Mouse (Mus musculus) CH12.LX (cell line): ENCODE results near the gene Pds5a. TPM values are rescaled to one million over a fixed set of nuclear protein-coding genes. Genes with fewer than 3 reads are reported as not detected.

ENCODE experiments used
- DNase-seq: peaks from one replicate; pipeline ENCODE4 v3.0.0-alpha.2; 2013; ENCODE audit errors: extremely low read depth
- H3K27ac ChIP-seq: 2 replicates; pipeline ENCODE4 v1.5.1; 2012; ENCODE audit warnings: low read depth, mild to moderate bottlenecking, control low read depth, moderate library complexity; ENCODE audit not compliant: insufficient read depth
- H3K27me3 ChIP-seq: replicated peaks from 2 replicates; pipeline ENCODE3; 2012; ENCODE audit warnings: inconsistent platforms
- H3K36me3 ChIP-seq, 2 experiments: replicated peaks in 1 of 2; 2 replicates each; pipeline versions ENCODE3 to v1.6.1; 2012; ENCODE audit warnings: inconsistent platforms in 1 of 2, low read length in 1 of 2, mild to moderate bottlenecking in 1 of 2, mixed read lengths in 1 of 2, moderate library complexity in 1 of 2; ENCODE audit not compliant: control insufficient read depth in 1 of 2, insufficient read depth in 1 of 2
- H3K4me1 ChIP-seq, 2 experiments: 2 replicates each; pipeline ENCODE4 v1.6.1; 2012; ENCODE audit warnings: inconsistent platforms in 1 of 2, moderate library complexity in 1 of 2; ENCODE audit not compliant: insufficient read depth in 2 of 2, control insufficient read depth in 1 of 2
- H3K4me2 ChIP-seq: 2 replicates; pipeline ENCODE4 v1.6.1; 2012; ENCODE audit warnings: low read depth, mild to moderate bottlenecking, control low read depth; ENCODE audit not compliant: poor library complexity, insufficient read depth, severe bottlenecking
- H3K4me3 ChIP-seq, 3 experiments: fragments of 150-350 bp in 1 of 3; sonication (generic) in 1 of 3; replicated peaks in 1 of 3; 2 replicates each; pipeline versions ENCODE3 to v1.5.1; 2011 to 2012; ENCODE audit warnings: low read depth in 2 of 3, low read length in 2 of 3, mild to moderate bottlenecking in 2 of 3, moderate library complexity in 2 of 3, control low read depth in 1 of 3, improper control_type of control experiment in 1 of 3, inconsistent platforms in 1 of 3, mixed read lengths in 1 of 3; ENCODE audit not compliant: poor library complexity in 1 of 3
- H3K79me2 ChIP-seq: replicated peaks from 2 replicates; pipeline ENCODE4 v1.6.1; 2012; ENCODE audit warnings: mild to moderate bottlenecking, moderate library complexity; ENCODE audit not compliant: control insufficient read depth, poor library complexity, insufficient read depth, severe bottlenecking; ENCODE audit errors: extremely low read depth
- H3K9ac ChIP-seq: 2 replicates; pipeline ENCODE4 v1.6.1; 2012; ENCODE audit warnings: low read depth, mild to moderate bottlenecking, control low read depth, moderate library complexity; ENCODE audit not compliant: insufficient read depth
- H3K9me3 ChIP-seq: replicated peaks from 2 replicates; pipeline ENCODE3; 2012; ENCODE audit warnings: low read length, inconsistent platforms, mixed read lengths
- BHLHE40 ChIP-seq: IDR thresholded peaks from 2 replicates; pipeline ENCODE4 v1.6.1; 2011; ENCODE audit warnings: mild to moderate bottlenecking, low read depth, low read length, improper control_type of control experiment
- CHD1 ChIP-seq: IDR thresholded peaks from 2 replicates; pipeline ENCODE4 v1.6.1; 2012; ENCODE audit warnings: low read depth, low read length, improper control_type of control experiment, inconsistent platforms
- CHD2 ChIP-seq: IDR thresholded peaks from 2 replicates; pipeline ENCODE4 v1.6.1; 2011; ENCODE audit warnings: low read length, improper control_type of control experiment
- CTCF ChIP-seq, 2 experiments: IDR thresholded peaks in 1 of 2; conservative IDR thresholded peaks in 1 of 2; 2 replicates each; pipeline ENCODE4 v1.5.1; 2011 to 2012; ENCODE audit warnings: low read depth in 2 of 2, low read length in 2 of 2, improper control_type of control experiment in 1 of 2, inconsistent platforms in 1 of 2, mild to moderate bottlenecking in 1 of 2, moderate library complexity in 1 of 2
- E2F4 ChIP-seq: IDR thresholded peaks from 2 replicates; pipeline ENCODE4 v1.6.1; 2011; ENCODE audit warnings: low read depth, low read length, improper control_type of control experiment; ENCODE audit not compliant: insufficient replicate concordance
- ELF1 ChIP-seq: IDR thresholded peaks from 2 replicates; pipeline ENCODE4 v1.6.1; 2014; ENCODE audit warnings: low read depth, mild to moderate bottlenecking, inconsistent platforms, low read length, improper control_type of control experiment
- EP300 ChIP-seq: IDR thresholded peaks from 2 replicates; pipeline ENCODE4 v1.6.1; 2011; ENCODE audit warnings: low read length, improper control_type of control experiment
- ETS1 ChIP-seq: conservative IDR thresholded peaks from 2 replicates; pipeline ENCODE4 v1.6.1; 2012; ENCODE audit warnings: low read depth, mild to moderate bottlenecking, inconsistent platforms, low read length, improper control_type of control experiment, moderate library complexity
- GABPA ChIP-seq: IDR thresholded peaks from 2 replicates; pipeline ENCODE4 v1.6.1; 2012; ENCODE audit warnings: low read depth, low read length, improper control_type of control experiment, inconsistent platforms; ENCODE audit not compliant: insufficient replicate concordance
- HCFC1 ChIP-seq: IDR thresholded peaks from 2 replicates; pipeline ENCODE4 v1.6.1; 2012; ENCODE audit warnings: low read depth, mild to moderate bottlenecking, inconsistent platforms, low read length, improper control_type of control experiment
- IRF4 ChIP-seq: IDR thresholded peaks from 2 replicates; pipeline ENCODE4 v1.6.1; 2014; ENCODE audit warnings: low read depth, mild to moderate bottlenecking, inconsistent platforms, low read length, improper control_type of control experiment
- JUN ChIP-seq: IDR thresholded peaks from 2 replicates; pipeline ENCODE4 v1.6.1; 2011; ENCODE audit warnings: low read depth, mild to moderate bottlenecking, low read length, improper control_type of control experiment, moderate library complexity; ENCODE audit not compliant: insufficient read depth
- JUND ChIP-seq: conservative IDR thresholded peaks from 2 replicates; pipeline ENCODE4 v1.6.1; 2011; ENCODE audit warnings: low read depth, low read length, improper control_type of control experiment
- KAT2A ChIP-seq: IDR thresholded peaks from 2 replicates; pipeline ENCODE4 v1.6.1; 2012; ENCODE audit warnings: low read length, improper control_type of control experiment, inconsistent platforms; ENCODE audit not compliant: insufficient replicate concordance
- MAFK ChIP-seq: IDR thresholded peaks from 2 replicates; pipeline ENCODE4 v1.6.1; 2011; ENCODE audit warnings: low read length, improper control_type of control experiment; ENCODE audit not compliant: insufficient replicate concordance
- MAX ChIP-seq: IDR thresholded peaks from 2 replicates; pipeline ENCODE4 v1.6.1; 2011; ENCODE audit warnings: low read length, improper control_type of control experiment
- MAZ ChIP-seq: IDR thresholded peaks from 2 replicates; pipeline ENCODE4 v1.6.1; 2012; ENCODE audit warnings: low read depth, mild to moderate bottlenecking, inconsistent platforms, low read length, improper control_type of control experiment, moderate library complexity
- MEF2A ChIP-seq: IDR thresholded peaks from 2 replicates; pipeline ENCODE4 v1.6.1; 2014; ENCODE audit warnings: low read depth, mild to moderate bottlenecking, inconsistent platforms, low read length, improper control_type of control experiment, borderline replicate concordance
- MXI1 ChIP-seq: IDR thresholded peaks from 2 replicates; pipeline ENCODE4 v1.6.1; 2011; ENCODE audit warnings: mild to moderate bottlenecking, low read depth, low read length, improper control_type of control experiment
- MYC ChIP-seq: IDR thresholded peaks from 2 replicates; pipeline ENCODE4 v1.6.1; 2011; ENCODE audit warnings: low read depth, mild to moderate bottlenecking, improper control_type of control experiment, low read length
- NELFE ChIP-seq: IDR thresholded peaks from 2 replicates; pipeline ENCODE4 v1.6.1; 2011; ENCODE audit warnings: low read depth, low read length, improper control_type of control experiment
- NRF1 ChIP-seq: IDR thresholded peaks from 2 replicates; pipeline ENCODE4 v1.6.1; 2014; ENCODE audit warnings: low read depth, mild to moderate bottlenecking, inconsistent platforms, low read length, improper control_type of control experiment, moderate library complexity
- PAX5 ChIP-seq: IDR thresholded peaks from 2 replicates; pipeline ENCODE4 v1.6.1; 2012; ENCODE audit warnings: low read length, inconsistent platforms, mixed read lengths
- POLR2A ChIP-seq: IDR thresholded peaks from 2 replicates; pipeline ENCODE4 v1.6.1; 2011; ENCODE audit warnings: low read depth, mild to moderate bottlenecking, improper control_type of control experiment, low read length
- POLR2AphosphoS2 ChIP-seq: IDR thresholded peaks from 2 replicates; pipeline ENCODE4 v1.6.1; 2011; ENCODE audit warnings: low read depth, low read length, improper control_type of control experiment
- RAD21 ChIP-seq: IDR thresholded peaks from 2 replicates; pipeline ENCODE4 v1.6.1; 2011; ENCODE audit warnings: low read depth, mild to moderate bottlenecking, low read length, improper control_type of control experiment, moderate library complexity
- RCOR1 ChIP-seq: conservative IDR thresholded peaks from 2 replicates; pipeline ENCODE4 v1.6.1; 2012; ENCODE audit warnings: low read depth, mild to moderate bottlenecking, inconsistent platforms, low read length, improper control_type of control experiment
- SIN3A ChIP-seq: IDR thresholded peaks from 2 replicates; pipeline ENCODE4 v1.6.1; 2012; ENCODE audit warnings: low read length, improper control_type of control experiment, inconsistent platforms
- SMC3 ChIP-seq: IDR thresholded peaks from 2 replicates; pipeline ENCODE4 v1.6.1; 2011; ENCODE audit warnings: low read depth, low read length, improper control_type of control experiment
- TBP ChIP-seq: conservative IDR thresholded peaks from 2 replicates; pipeline ENCODE4 v1.6.1; 2011; ENCODE audit warnings: low read depth, low read length, improper control_type of control experiment
- UBTF ChIP-seq: IDR thresholded peaks from 2 replicates; pipeline ENCODE4 v1.6.1; 2012; ENCODE audit warnings: low read depth, mild to moderate bottlenecking, inconsistent platforms, low read length, improper control_type of control experiment, moderate library complexity
- USF1 ChIP-seq: IDR thresholded peaks from 2 replicates; pipeline ENCODE4 v1.6.1; 2014; ENCODE audit warnings: low read depth, mild to moderate bottlenecking, inconsistent platforms, low read length, improper control_type of control experiment
- USF2 ChIP-seq: conservative IDR thresholded peaks from 2 replicates; pipeline ENCODE4 v1.6.1; 2011; ENCODE audit warnings: low read depth, low read length, improper control_type of control experiment
- ZC3H11A ChIP-seq: IDR thresholded peaks from 2 replicates; pipeline ENCODE4 v1.6.1; 2012; ENCODE audit warnings: low read depth, mild to moderate bottlenecking, inconsistent platforms, low read length, improper control_type of control experiment
- ZKSCAN1 ChIP-seq: IDR thresholded peaks from 2 replicates; pipeline ENCODE4 v1.6.1; 2012; ENCODE audit warnings: low read depth, inconsistent platforms, low read length, improper control_type of control experiment, borderline replicate concordance
- ZMIZ1 ChIP-seq: IDR thresholded peaks from 2 replicates; pipeline ENCODE4 v1.6.1; 2012; ENCODE audit warnings: low read depth, mild to moderate bottlenecking, inconsistent platforms, low read length, improper control_type of control experiment
- ZNF384 ChIP-seq: IDR thresholded peaks from 2 replicates; pipeline ENCODE4 v1.6.1; 2012; ENCODE audit warnings: low read depth, low read length, improper control_type of control experiment, inconsistent platforms
- dilution Hi-C: fragments of 300-500 bp; cut with MboI; formaldehyde crosslinking; loops from 2 replicates; pipeline ENCODE4 v1.14.3; 2020; ENCODE audit warnings: low sequenced_read_pairs; ENCODE audit not compliant: extremely low pct_unique_long_range_greater_than_20kb, extremely low pct_ligation_motif_present
- in situ Hi-C: fragments of 300-500 bp; cut with MboI; formaldehyde crosslinking; loops from 3 replicates; pipeline ENCODE4 v1.14.3; 2019; ENCODE audit warnings: low sequenced_read_pairs, low pct_ligation_motif_present, low pct_unique_long_range_greater_than_20kb, mixed read lengths
- polyA plus RNA-seq: library from polyadenylated mRNA; unstranded; fragments of >175 nt; gene quantifications from 2 replicates; pipeline ENCODE4 v1.2.1, GENCODE M21; 2012; ENCODE audit warnings: low read depth; ENCODE audit not compliant: insufficient read length
- total RNA-seq, 2 experiments: library from RNA; depleted of rRNA; stranded (reverse); fragments of 300-350 nt in 1 of 2; fragments of >200 nt in 1 of 2; gene quantifications; 2 replicates each; pipeline ENCODE4 v1.2.3; 2012 to 2014

The Pds5a gene
- 126 and 129 TPM in 2 replicates for total RNA-seq (2012; rRNA removed)
- 178 and 198 TPM in 2 replicates for total RNA-seq (2014; rRNA removed)
- 116 and 140 TPM in 2 replicates for polyA plus RNA-seq

- in situ Hi-C loops = loop anchor here (10.0 kb wide), 1 partner anchor 303 kb away; the partner anchor contains the start of genes Lias and Rpl9
- Histone ChIP-seq H3K4me2 (peak within 1 kb of the TSS; percentile 39), H3K27me3 (no peaks in the 10 kb centered on the region), H3K9ac (peak within 1 kb of the TSS; percentile 98), H3K36me3 (peaks cover 3 to 21% of the 10 kb centered on the region in 2 experiments), H3K79me2 (peaks cover 42% of the 10 kb centered on the region), H3K27ac (peak within 1 kb of the TSS; percentile 88), H3K4me3 (peak within 1 kb of the TSS; percentile 80 to 92 (median 89)), H3K4me1 (peaks cover 2 to 27% of the 10 kb centered on the region in 2 experiments), H3K9me3 (no peaks in the 10 kb centered on the region)
- dilution Hi-C loops = no loop called here
- peak; percentile 77 for DNase-seq
- TF ChIP-seq BHLHE40 = peak; percentile 81
- peak; percentile 56; the same call in 1 of the 2 replicates for TF ChIP-seq MXI1
- no peak for TF ChIP-seq E2F4
- TF ChIP-seq JUN = no peak
- TF ChIP-seq SIN3A = peak; percentile 62; the same call in 1 of the 2 replicates
- TF ChIP-seq ZNF384 = no peak
- TF ChIP-seq ZMIZ1 = peak; percentile 67
- TF ChIP-seq MYC = no peak
- TF ChIP-seq POLR2A = peak; percentile 89
- TF ChIP-seq IRF4 = 0 out of 2 replicates have a peak, but pooled peaks have one; percentile 20
- no peak for TF ChIP-seq CHD1
- TF ChIP-seq ZC3H11A = no peak
- TF ChIP-seq USF2 = no peak
- peak; percentile 46; the same call in 1 of the 2 replicates for TF ChIP-seq MEF2A
- TF ChIP-seq NRF1 = peak; percentile 59
- no peak for TF ChIP-seq MAFK
- TF ChIP-seq EP300 = no peak
- no peak for TF ChIP-seq ZKSCAN1
- TF ChIP-seq MAX = peak; percentile 31; the same call in 1 of the 2 replicates
- TF ChIP-seq HCFC1 = peak; percentile 58
- peak; percentile 56; the same call in 1 of the 2 replicates for TF ChIP-seq ELF1
- no peak; the same call in none of the 2 replicates for TF ChIP-seq RAD21
- TF ChIP-seq ETS1 = no peak
- TF ChIP-seq RCOR1 = no peak
- TF ChIP-seq CTCF (conservative IDR thresholded peaks at IDR 0.05 in 1 of 2, IDR thresholded peaks at IDR 0.05 in 1 of 2; ENCODE audit: low read depth in 2 of 2, low read length in 2 of 2) = peak in 1 of 2 experiments; percentile 67; a peak in 2 of 4 replicates
- TF ChIP-seq SMC3 = no peak
- peak; percentile 69 for TF ChIP-seq TBP
- peak; percentile 90; the same call in 1 of the 2 replicates for TF ChIP-seq UBTF
- TF ChIP-seq GABPA = no peak
- TF ChIP-seq POLR2AphosphoS2 = peak; percentile 66; the same call in 1 of the 2 replicates
- peak; percentile 83 for TF ChIP-seq NELFE
- no peak for TF ChIP-seq JUND
- TF ChIP-seq CHD2 = peak; percentile 72
- TF ChIP-seq PAX5 = no peak
- TF ChIP-seq USF1 = no peak
- peak; percentile 51; the same call in 1 of the 2 replicates for TF ChIP-seq KAT2A
- no peak for TF ChIP-seq MAZ
These were observed at the start of gene Pds5a for GRCm38 (mm10) chr5:65697836-65698758. Gene Pds5a, minus strand, starts transcription at chr5:65698273.
